Mouse (Mus musculus) hindbrain, embryonic 11.5 days (tissue): Measurements from ENCODE around the gene Pigt. TPM values are rescaled to one million over a fixed set of nuclear protein-coding genes. Genes with fewer than 3 reads are reported as not detected.

Experiments used
- ATAC-seq: fragments of 200-750 bp; cut with Nextera tagmentation; 2 replicates; pipeline ENCODE4 v1.8.0; 2017; ENCODE audit warnings: mild to moderate bottlenecking, moderate TSS enrichment, moderate library complexity; ENCODE audit not compliant: low FRiP score
- DNase-seq: peaks from one replicate; pipeline ENCODE4 v3.0.0-alpha.2; 2015; ENCODE audit warnings: low spot score
- H3K27ac ChIP-seq: fragments of 300-500 bp; sonication (generic); 2 replicates; pipeline ENCODE4 v1.5.1; 2014; ENCODE audit warnings: mild to moderate bottlenecking, low read depth, low read length
- H3K27me3 ChIP-seq: fragments of 300-500 bp; sonication (generic); 2 replicates; pipeline ENCODE4 v1.6.1; 2014; ENCODE audit warnings: mild to moderate bottlenecking, low read length, moderate library complexity, mixed read lengths; ENCODE audit not compliant: control insufficient read depth, insufficient read depth
- H3K36me3 ChIP-seq: fragments of 300-500 bp; sonication (generic); 2 replicates; pipeline ENCODE4 v1.6.1; 2014; ENCODE audit warnings: mild to moderate bottlenecking, low read length, moderate library complexity, mixed read lengths; ENCODE audit not compliant: control insufficient read depth, insufficient read depth
- H3K4me1 ChIP-seq: fragments of 300-500 bp; sonication (generic); replicated peaks from 2 replicates; pipeline ENCODE4 v1.6.1; 2014; ENCODE audit warnings: low read length, mixed read lengths; ENCODE audit not compliant: control insufficient read depth, insufficient read depth
- H3K4me2 ChIP-seq: fragments of 300-500 bp; sonication (generic); replicated peaks from 2 replicates; pipeline ENCODE4 v1.6.1; 2014; ENCODE audit warnings: mild to moderate bottlenecking, low read depth, low read length
- H3K4me3 ChIP-seq: fragments of 300-500 bp; sonication (generic); 2 replicates; pipeline ENCODE4 v1.5.1; 2014; ENCODE audit warnings: low read depth, low read length
- H3K9ac ChIP-seq: fragments of 300-500 bp; sonication (generic); 2 replicates; pipeline ENCODE4 v1.6.1; 2014; ENCODE audit warnings: low read depth, low read length
- H3K9me3 ChIP-seq: fragments of 300-500 bp; sonication (generic); 2 replicates; pipeline ENCODE4 v1.6.1; 2016; ENCODE audit warnings: low read length; ENCODE audit not compliant: control insufficient read depth
- WGBS: fragments of 180-500 bp; shearing (Covaris S2); extraction: QIAGEN DNeasy Blood & Tissue Kit; methylation state at CpG from one replicate; pipeline ENCODE4 v1.1.7; 2014; 5-methylcytosine and 5-hydroxymethylcytosine counted together
- polyA plus RNA-seq: library from polyadenylated mRNA; unstranded; fragments of >200 nt; fragmentation: Nextera tagmentation; extraction: Ambion mirVana; gene quantifications from 2 replicates; pipeline ENCODE4 v1.2.1, GENCODE M21; 2014

Gene Pigt
- polyA plus RNA-seq, 1 experiment from 2014 or later = 56.8 TPM

DNA sequence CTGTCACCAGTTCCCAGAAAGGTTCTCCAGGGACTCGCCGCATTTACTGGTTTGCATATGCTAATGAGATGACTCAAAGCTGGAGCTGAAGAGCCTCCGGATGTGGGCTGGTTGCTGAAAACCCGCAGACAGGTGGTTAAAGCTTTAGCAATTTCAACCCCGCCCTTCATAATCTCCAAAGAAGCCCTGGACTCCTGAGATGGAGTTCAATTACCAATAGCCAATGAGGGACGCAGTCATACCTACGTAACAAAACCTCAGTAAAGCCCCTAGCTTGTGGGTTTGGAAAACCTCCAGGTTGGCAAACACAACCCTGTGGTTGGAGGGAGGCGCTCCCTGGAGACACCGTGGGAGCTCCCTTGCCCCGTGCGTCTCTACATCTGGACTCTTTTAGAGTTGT, 24.5 kb downstream of the Pigt start:
- H3K27ac ChIP-seq = no peak overlapping the region
- H3K36me3 ChIP-seq = no peaks in the 10 kb centered on the region
- DNase-seq (no peak), ATAC-seq (no peak)
- no peaks in the 10 kb centered on the region for H3K9me3 ChIP-seq
- no peak overlapping the region for H3K4me2 ChIP-seq
- WGBS = 15% methylated on average over 11 of the region's 11 CpGs
- no peaks in the 10 kb centered on the region for H3K4me1 ChIP-seq
- H3K4me3 ChIP-seq = no peak overlapping the region
- H3K9ac ChIP-seq = no peak overlapping the region
- no peaks in the 10 kb centered on the region for H3K27me3 ChIP-seq

DNA sequence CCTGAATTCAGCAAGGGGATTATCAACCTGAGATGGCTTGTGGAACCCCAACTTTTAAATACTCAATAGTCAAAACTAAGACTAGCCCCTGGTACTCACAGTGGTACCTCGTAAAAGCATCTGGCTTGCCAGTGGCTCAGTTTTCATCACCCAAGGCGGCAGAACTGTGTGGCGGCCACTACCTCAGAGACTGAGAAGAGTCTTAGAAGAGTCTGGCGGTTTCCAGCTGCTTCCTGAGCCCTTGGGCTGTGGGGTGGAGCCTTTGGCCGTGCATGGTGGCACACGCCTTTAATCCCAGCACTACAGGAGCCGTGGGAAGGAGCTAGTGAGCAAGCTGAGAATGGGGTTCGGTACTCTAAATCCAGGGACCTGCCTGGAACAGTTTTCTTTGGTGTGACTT, 25.0 kb downstream of the Pigt start:
- Histone ChIP-seq H3K27me3 (no peaks in the 10 kb centered on the region), H3K9ac (no peak overlapping the region), H3K4me2 (no peak overlapping the region), H3K27ac (no peak overlapping the region), H3K36me3 (no peaks in the 10 kb centered on the region), H3K9me3 (no peaks in the 10 kb centered on the region), H3K4me1 (no peaks in the 10 kb centered on the region), H3K4me3 (no peak overlapping the region)
- ATAC-seq (no peak), DNase-seq (no peak)
- 34% methylated on average over 8 of the region's 8 CpGs for WGBS

DNA sequence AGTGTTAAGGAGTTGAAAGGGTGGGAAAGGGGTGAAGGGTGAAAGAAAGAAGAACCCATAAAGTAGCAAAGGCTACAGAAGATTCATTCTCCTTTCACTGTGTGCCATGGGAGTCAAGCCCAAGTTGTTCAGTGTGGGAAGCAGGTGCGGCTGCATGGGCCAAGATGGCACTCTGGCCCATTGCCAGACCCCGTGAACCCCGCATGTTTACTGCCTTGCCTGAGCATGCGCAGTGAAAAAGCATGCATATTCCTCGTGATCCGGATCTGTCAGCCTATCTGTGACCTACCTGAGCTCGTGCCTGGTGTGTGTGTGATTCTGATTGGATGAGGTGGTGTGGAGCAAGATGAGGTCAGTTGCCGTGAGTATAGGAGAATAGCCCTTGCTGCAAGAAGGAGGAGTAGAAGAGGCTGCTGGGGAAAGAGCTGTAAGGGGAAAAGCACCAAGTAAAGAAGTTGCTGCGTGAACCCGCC, 26.0 kb downstream of the Pigt start:
- DNase-seq (no peak), ATAC-seq (no peak)
- Histone ChIP-seq H3K27ac (no peak overlapping the region), H3K4me2 (no peak overlapping the region), H3K27me3 (no peaks in the 10 kb centered on the region), H3K9ac (no peak overlapping the region), H3K9me3 (no peaks in the 10 kb centered on the region), H3K4me3 (no peak overlapping the region), H3K36me3 (no peaks in the 10 kb centered on the region), H3K4me1 (no peaks in the 10 kb centered on the region)
- 86% methylated on average over 10 of the region's 10 CpGs for WGBS

DNA sequence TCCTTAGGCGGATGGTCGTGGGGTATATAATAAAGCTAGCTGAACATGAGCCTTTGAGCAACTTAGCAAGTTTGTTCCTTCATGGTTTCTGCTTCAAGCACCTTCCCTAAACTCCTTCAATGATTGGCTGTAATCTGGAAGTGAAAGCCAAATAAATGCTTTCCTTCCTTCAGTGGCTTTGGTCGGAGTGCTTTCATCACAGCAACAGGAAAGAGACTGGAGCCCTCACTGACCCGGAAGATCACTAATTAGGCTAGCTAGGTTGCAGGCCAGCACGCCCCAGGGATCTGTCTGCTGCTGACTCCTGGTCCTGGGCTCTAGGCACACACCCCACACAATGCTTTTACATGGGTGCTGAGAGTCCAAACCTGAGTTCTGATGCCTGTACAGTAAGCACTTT, 31.2 kb downstream of the Pigt start:
- 70% methylated on average over 5 of the region's 5 CpGs for WGBS
- Histone ChIP-seq H3K9ac (no peak overlapping the region), H3K27ac (no peak overlapping the region), H3K36me3 (no peaks in the 10 kb centered on the region), H3K4me2 (no peak overlapping the region), H3K4me1 (no peaks in the 10 kb centered on the region), H3K9me3 (no peaks in the 10 kb centered on the region), H3K27me3 (no peaks in the 10 kb centered on the region), H3K4me3 (no peak overlapping the region)
- no peak for ATAC-seq
- DNase-seq = no peak

DNA sequence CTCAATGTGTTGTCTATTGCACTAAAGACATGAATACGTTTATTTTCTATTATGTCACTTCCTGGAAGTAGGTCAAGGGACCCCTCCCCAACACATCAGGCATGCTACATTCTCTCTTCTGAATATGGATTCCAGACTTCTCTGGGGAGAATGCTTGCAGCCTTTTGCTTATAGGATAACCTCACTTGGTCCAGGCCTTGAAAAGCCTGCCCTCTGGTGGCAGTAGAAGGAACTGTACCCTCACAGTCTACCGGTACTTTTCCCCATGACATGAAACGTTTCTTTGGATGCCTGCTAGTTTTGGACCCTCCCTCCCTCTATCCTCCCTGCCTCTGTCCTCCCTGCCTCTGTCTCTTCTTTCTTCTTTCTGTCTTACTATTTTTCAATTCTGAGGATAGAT, 33.8 kb downstream of the Pigt start:
- H3K4me2 ChIP-seq = no peak overlapping the region
- H3K4me3 ChIP-seq = no peak overlapping the region
- no peaks in the 10 kb centered on the region for H3K4me1 ChIP-seq
- no peak overlapping the region for H3K9ac ChIP-seq
- H3K27ac ChIP-seq = no peak overlapping the region
- H3K9me3 ChIP-seq = no peaks in the 10 kb centered on the region
- DNase-seq (peak; percentile 82), ATAC-seq (no peak)
- WGBS = 11% methylated on average over 3 of the region's 3 CpGs
- no peaks in the 10 kb centered on the region for H3K36me3 ChIP-seq
- no peaks in the 10 kb centered on the region for H3K27me3 ChIP-seq

DNA sequence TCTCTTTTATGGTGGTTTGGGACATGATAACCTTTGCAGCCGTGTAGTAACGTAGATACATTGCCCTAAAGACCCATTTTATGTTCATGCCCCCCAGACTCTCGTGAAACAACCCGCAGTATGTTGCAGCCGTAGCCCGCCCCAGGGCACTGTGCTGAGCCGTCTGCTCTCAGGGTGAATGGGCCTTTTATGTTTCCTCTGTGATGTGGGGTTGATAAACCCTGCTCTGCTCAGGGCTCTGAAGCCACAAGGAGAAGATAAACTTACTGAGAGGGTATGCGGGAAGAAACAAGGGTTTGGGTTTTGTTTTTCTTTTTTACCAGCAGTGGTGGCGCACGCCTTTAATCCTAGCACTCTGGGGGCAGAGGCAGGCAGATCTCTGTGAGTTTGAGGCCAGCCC, 37.0 kb downstream of the Pigt start:
- no peaks in the 10 kb centered on the region for H3K4me1 ChIP-seq
- no peak overlapping the region for H3K4me3 ChIP-seq
- H3K36me3 ChIP-seq = no peaks in the 10 kb centered on the region
- no peak overlapping the region for H3K27ac ChIP-seq
- no peak overlapping the region for H3K4me2 ChIP-seq
- WGBS = 82% methylated on average over 10 of the region's 10 CpGs
- H3K9me3 ChIP-seq = no peaks in the 10 kb centered on the region
- ATAC-seq (no peak), DNase-seq (no peak)
- no peak overlapping the region for H3K9ac ChIP-seq
- no peaks in the 10 kb centered on the region for H3K27me3 ChIP-seq

DNA sequence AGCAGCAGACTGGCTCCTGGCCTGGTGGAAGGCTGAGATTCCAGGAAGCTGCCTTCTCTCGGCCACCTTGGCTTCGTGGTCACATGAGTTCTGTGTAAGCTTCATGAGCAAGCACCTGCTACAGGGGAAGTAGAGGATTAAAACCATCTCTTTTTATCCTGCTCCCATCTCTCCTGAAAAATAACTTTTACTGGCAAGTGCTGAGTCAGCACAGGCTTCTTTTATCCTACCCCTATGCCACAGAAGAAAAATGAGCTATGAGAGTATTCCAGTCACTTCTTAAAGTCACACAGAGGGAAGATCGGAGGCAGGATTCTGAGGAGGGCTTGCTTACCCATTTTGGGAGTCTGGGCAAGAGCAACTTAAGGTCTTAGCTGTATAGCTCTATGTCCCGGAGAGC, 39.7 kb downstream of the Pigt start:
- DNase-seq (no peak), ATAC-seq (no peak)
- H3K4me3 ChIP-seq = no peak overlapping the region
- no peak overlapping the region for H3K9ac ChIP-seq
- no peaks in the 10 kb centered on the region for H3K9me3 ChIP-seq
- no peaks in the 10 kb centered on the region for H3K4me1 ChIP-seq
- no peaks in the 10 kb centered on the region for H3K36me3 ChIP-seq
- no peak overlapping the region for H3K27ac ChIP-seq
- 85% methylated on average over 4 of the region's 4 CpGs for WGBS
- H3K4me2 ChIP-seq = no peak overlapping the region
- no peaks in the 10 kb centered on the region for H3K27me3 ChIP-seq

DNA sequence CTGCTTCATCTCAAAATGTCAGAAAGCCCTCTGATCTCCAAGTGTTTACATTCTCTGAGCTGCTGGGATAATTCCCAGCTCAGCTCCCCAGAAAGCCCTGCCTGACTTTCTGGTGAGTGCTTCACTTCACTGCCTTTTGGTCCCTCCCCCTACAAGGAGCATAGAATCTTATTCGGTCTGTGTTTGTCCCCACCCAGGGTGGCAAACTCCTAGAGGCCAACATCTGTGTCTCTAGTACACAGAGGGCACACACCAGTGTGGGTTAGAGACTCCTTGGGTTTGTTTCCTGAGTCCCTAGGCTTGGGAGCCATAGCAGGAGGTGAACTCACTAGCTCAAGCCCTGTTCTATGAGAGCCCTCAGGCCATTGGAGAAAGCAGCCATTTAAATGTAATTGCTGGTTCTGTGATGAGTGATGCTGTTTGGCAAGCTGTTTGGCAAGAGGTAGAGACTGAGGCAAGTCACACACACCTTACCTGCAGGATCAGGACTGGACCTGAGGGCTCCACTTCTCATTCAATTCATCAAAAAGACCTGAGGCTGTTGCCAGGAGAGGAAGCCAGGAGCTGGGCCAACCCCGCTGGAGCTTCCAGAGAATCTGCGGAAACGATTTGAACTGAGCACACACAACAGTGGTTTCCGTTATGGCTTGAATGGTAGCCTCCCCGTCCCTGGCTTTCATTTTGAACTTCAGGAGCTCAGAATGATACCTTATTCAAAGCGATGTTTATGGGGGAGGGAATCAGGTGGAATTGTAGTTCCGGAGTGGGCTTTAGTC, 43.5 kb downstream of the Pigt start:
- Histone ChIP-seq H3K36me3 (no peaks in the 10 kb centered on the region), H3K9ac (no peak overlapping the region), H3K27ac (no peak overlapping the region), H3K27me3 (no peaks in the 10 kb centered on the region), H3K4me2 (no peak overlapping the region), H3K9me3 (no peaks in the 10 kb centered on the region), H3K4me1 (no peaks in the 10 kb centered on the region), H3K4me3 (no peak overlapping the region)
- 56% methylated on average over 8 of the region's 8 CpGs for WGBS
- ATAC-seq (no peak), DNase-seq (no peak)

DNA sequence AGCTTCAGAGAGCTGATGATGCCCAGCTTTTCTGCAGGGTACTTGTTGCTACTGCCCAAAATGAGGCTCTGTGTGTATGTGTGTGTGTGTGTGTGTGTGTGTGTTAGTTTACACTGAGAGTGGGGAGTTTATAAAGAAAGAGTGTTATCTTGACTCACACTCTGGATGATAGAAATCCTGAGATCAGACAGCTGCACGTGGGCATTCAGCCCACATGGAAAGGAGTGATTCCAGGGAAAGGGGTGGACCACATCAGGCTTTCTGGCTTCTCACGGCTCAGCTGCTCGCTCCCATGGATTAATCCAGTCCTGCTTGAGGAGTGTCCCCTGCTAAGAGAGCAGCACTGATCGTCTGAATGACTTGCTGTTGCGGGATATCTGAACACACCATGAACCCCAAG, 44.8 kb downstream of the Pigt start:
- Histone ChIP-seq H3K4me3 (no peak overlapping the region), H3K27ac (no peak overlapping the region), H3K9me3 (no peaks in the 10 kb centered on the region), H3K9ac (no peak overlapping the region), H3K27me3 (no peaks in the 10 kb centered on the region), H3K36me3 (no peaks in the 10 kb centered on the region), H3K4me1 (no peaks in the 10 kb centered on the region), H3K4me2 (no peak overlapping the region)
- WGBS = 84% methylated on average over 5 of the region's 5 CpGs
- ATAC-seq = no peak
- no peak for DNase-seq
